Mouse (Mus musculus) Patski (cell line): ENCODE measurements around the gene Necab2. TPM values are rescaled to one million over a fixed set of nuclear protein-coding genes. Genes with fewer than 3 reads are reported as not detected.

Experiments used
- ATAC-seq: fragments of 100-300 bp; one replicate; pipeline ENCODE4 v1.8.0; 2021
- CTCF ChIA-PET: fragments of 350-600 bp; sonication (Branson Sonifier 250); formaldehyde crosslinking; loops from one replicate; lab custom pipeline; 2022; ENCODE audit warnings: inconsistent platforms; lab: Charles Lee
- POLR2A ChIA-PET: fragments of 350-600 bp; sonication (Branson Sonifier 250); formaldehyde crosslinking; loops from one replicate; lab custom pipeline; 2022; ENCODE audit warnings: antibody characterized with exemption, inconsistent platforms; lab: Charles Lee
- DNase-seq: peaks from one replicate; pipeline ENCODE4 v3.0.0-alpha.2; 2011; ENCODE audit warnings: low read depth, low spot score
- H3K27me3 ChIP-seq: fragments of 371-371 bp; one replicate; pipeline ENCODE4 v1.5.1; 2021
- CTCF ChIP-seq: fragments of 100-300 bp; IDR thresholded peaks from one replicate; pipeline ENCODE4 v1.5.1; 2021
- in situ Hi-C: fragments of 300-500 bp; cut with MboI; formaldehyde crosslinking; loops from 3 replicates; pipeline ENCODE4 v1.11.1; 2018; ENCODE audit warnings: low pct_unique_long_range_greater_than_20kb, mixed read lengths
- polyA plus RNA-seq: library from polyadenylated mRNA; unstranded; gene quantifications from one replicate; pipeline ENCODE4 v1.2.3, GENCODE M21; 2021

The Necab2 gene
- polyA plus RNA-seq, 1 experiment from 2014 or later, result 0.14 TPM

DNA sequence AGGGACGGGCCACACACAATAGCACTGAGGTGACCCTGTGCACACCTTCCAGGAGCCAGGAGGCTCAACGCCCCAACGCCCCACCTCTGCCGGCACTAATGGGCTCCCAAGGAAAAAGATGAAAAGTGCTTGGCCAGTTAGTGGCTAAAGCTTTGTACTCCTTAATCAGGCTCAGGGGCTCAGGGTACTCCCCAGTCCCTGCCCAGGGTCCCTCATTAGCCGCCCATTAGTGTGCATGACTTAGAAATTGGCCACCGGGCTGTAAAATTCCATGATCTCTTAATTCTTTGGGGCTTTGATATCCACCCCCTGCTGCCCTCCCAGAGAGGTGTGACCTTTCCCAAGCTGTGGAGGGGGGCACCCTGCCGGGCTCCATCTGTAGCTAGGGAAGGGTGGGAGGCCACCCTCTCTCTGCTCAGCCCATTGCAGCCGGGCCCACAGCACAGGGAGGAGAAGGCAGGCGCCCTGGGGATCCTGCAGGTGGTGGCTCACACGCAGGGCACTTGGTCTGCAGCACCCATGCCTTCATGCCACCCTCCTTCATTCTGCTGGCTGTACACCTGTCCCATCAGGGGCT, 56.8 kb downstream of the Necab2 start:
- in situ Hi-C loops, result no loop called here
- ChIA-PET CTCF (interaction anchor here (0.9 kb wide), 1 partner anchor 123 kb away, joined by 3 read pairs; no protein-coding TSS in a partner anchor), POLR2A (no interaction called here)
- no peaks in the 10 kb centered on the region for H3K27me3 ChIP-seq
- ATAC-seq, result no peak
- no peak for DNase-seq
- no peak for TF ChIP-seq CTCF

DNA sequence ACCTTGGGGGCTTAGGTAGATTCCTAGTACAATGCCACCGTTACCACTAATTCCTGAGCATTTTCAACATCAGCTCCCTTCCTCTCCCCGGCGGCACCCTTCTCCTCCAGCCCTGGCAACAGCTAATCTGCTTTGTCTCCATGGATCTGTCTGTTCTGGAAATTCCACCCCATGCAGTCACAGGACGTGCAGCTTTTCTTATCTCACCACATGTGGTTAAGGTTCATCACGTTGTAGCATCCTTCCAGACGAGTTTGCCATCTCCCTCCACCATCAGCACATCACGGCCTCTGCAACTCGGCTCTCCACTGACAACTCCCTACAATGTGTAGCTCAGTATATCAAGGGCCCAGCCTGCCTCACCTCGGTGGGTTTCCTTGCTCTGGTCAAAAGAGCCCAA, 59.0 kb downstream of the Necab2 start:
- ChIA-PET POLR2A (interaction anchor here (0.6 kb wide), 2 partner anchors 151 to 258 kb away, joined by 3 read pairs; no protein-coding TSS in a partner anchor), CTCF (interaction anchor here (0.7 to 3.0 kb wide), 3 partner anchors 9 to 92 kb away, joined by 3 to 8 read pairs (median 3); no protein-coding TSS in a partner anchor)
- H3K27me3 ChIP-seq, result no peaks in the 10 kb centered on the region
- DNase-seq, result no peak
- TF ChIP-seq CTCF, result no peak
- in situ Hi-C loops, result no loop called here
- no peak for ATAC-seq

DNA sequence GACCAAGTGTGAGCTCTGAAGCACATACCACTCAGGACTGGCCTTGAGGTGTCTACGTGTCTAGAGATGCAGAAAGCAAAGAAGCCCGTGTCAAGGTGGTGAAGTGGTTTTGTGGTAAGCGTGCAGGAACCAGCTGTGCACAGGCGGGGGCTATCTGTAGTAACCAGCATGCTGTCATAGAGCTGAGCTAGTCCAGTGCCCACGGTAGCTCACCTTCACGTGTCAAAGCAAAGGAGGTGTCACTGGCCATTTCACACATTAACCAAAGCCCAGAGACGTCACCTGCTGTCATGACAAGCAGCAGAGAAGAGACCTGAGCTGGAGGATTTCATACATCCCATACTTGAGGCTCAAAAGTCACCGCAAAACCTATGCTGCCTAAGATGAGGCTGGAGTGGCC, 59.6 kb downstream of the Necab2 start:
- TF ChIP-seq CTCF, result no peak
- ATAC-seq (no peak), DNase-seq (no peak)
- in situ Hi-C loops, result no loop called here
- ChIA-PET CTCF (interaction anchor here (0.7 to 3.0 kb wide), 3 partner anchors 9 to 93 kb away, joined by 3 to 8 read pairs (median 3); no protein-coding TSS in a partner anchor), POLR2A (interaction anchor here (0.6 kb wide), 3 partner anchors 93 to 257 kb away, joined by 3 read pairs; no protein-coding TSS in a partner anchor)
- H3K27me3 ChIP-seq, result no peaks in the 10 kb centered on the region

DNA sequence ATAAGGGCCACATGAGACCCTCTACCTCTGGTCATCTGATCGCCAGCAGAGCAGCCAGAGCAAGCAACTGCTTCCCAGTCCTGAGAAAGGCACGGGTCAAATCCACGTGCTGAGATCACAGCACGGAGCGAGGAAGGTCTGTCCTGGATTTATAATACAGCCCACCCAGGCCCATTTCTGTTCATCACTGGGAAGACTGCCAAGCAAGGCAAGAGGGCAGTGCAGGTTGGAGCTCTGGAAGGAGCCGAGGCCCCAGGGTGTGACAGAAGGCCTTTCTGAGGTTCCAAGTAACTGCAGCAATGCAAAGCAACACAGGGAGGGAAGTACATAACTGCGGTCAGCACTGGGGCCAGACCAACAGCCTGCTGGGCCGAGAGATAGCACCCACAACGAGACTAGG, 64.0 kb downstream of the Necab2 start:
- no peak for TF ChIP-seq CTCF
- ChIA-PET POLR2A (no interaction called here), CTCF (interaction anchor here (1.7 kb wide), 1 partner anchor 70 kb away, joined by 3 read pairs; no protein-coding TSS in a partner anchor)
- in situ Hi-C loops, result no loop called here
- DNase-seq (no peak), ATAC-seq (no peak)
- H3K27me3 ChIP-seq, result no peaks in the 10 kb centered on the region

DNA sequence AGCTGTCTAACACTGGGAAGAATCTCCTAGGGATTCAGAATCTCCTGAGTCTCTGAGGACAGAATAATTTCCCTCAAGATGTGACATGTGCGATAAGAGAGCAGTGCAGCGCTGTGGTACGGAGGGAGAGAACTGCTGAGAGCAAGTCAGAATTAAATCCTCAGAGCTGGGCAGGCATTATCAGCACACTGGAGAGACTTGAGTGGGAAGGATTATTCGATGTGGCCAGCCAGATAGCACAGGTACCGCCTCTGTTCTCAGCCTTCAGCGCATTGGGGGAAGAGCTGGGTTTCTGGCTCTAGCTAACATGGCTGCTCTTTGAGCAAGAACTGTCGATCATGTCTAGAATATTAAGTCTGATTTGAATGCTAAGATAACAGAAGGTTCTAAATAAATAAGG, 65.2 kb downstream of the Necab2 start:
- ATAC-seq (no peak), DNase-seq (no peak)
- in situ Hi-C loops, result no loop called here
- ChIA-PET CTCF (interaction anchor here (1.5 to 1.7 kb wide), 2 partner anchors 72 to 99 kb away, joined by 3 to 5 read pairs; no protein-coding TSS in a partner anchor), POLR2A (no interaction called here)
- TF ChIP-seq CTCF, result no peak
- H3K27me3 ChIP-seq, result no peaks in the 10 kb centered on the region

DNA sequence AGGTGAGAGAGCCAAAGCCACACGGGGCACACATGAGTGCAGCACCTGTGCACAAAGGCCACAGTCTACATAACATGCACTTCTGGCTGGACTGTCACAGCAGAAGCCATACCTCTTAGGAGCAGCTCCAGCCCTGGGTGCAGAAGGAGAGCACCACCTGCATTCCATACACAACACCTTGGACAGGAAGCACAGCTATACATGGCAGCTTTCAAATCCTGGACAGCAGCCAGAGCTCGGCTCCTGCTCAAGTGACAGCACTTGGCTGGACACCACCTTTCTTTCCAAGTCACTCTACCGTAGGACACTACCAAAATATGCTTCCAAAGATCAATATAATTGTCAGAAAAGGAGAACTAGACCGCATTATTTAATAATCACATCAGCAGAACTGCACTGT, 66.9 kb downstream of the Necab2 start:
- no peak for TF ChIP-seq CTCF
- ChIA-PET CTCF (no interaction called here), POLR2A (no interaction called here)
- H3K27me3 ChIP-seq, result no peaks in the 10 kb centered on the region
- no peak for DNase-seq
- no peak for ATAC-seq
- in situ Hi-C loops, result no loop called here

DNA sequence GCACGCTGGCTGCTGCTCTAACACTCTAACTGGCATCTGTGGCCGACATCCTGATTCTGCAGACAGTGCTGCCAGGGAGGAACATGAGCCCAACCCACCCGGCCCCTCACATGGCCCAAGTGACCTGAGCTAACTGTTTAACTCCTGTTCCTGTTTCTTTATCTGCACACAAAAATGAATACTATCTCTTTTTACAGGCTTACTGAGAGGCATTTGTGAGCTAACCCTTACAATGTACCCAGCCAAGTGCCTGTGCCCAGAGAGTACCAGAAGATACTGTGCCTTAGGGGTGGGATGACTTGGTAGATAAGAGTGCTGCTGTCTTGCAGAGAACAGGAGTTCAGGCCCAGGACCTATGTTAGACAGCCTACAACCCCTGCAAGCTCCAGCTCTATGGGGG, 68.4 kb downstream of the Necab2 start:
- CTCF ChIA-PET, result no interaction called here
- no peak for ATAC-seq
- in situ Hi-C loops, result no loop called here
- DNase-seq, result no peak
- TF ChIP-seq CTCF, result no peak
- POLR2A ChIA-PET, result no interaction called here
- no peaks in the 10 kb centered on the region for H3K27me3 ChIP-seq

DNA sequence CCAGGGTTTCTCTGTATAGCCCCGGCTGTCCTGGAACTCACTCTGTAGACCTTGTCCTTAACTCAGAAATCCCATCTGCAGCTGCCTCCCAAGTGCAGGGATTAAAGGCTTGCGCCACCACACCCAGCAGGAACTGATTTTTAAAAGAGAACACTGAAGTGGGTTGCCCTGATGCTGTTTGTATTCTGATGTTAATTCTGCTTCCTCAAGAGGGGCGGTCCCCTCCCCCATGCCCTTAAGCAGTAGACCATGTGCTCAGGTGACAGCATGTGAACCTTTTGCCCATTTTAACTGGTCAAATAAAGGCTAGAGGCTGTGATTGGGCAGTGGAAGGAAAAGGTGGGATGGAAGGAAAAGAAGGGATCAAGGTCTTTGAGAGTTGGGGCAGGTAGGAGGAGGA, 69.2 kb downstream of the Necab2 start:
- ATAC-seq (no peak), DNase-seq (no peak)
- TF ChIP-seq CTCF, result no peak
- no peaks in the 10 kb centered on the region for H3K27me3 ChIP-seq
- POLR2A ChIA-PET, result no interaction called here
- CTCF ChIA-PET, result no interaction called here
- in situ Hi-C loops, result no loop called here

DNA sequence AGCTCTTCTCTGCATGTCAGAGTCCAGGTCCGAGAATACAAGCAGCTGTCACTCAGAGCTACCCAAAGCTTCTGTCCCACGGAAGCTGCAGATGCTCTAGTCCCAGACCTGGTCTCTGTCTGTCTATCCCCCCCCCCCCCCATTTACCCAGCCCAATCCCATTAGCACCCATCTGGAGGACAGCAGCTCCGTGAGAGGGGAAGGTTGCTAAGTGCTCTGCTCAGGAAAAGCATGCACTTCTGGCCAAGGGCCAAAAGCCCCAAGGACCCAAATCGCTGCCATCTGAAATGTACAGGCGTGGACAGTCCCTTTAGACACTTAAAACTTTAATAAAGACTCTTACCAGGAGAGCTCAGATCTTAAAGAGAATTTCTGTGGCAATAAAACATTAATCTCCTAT, 70.2 kb downstream of the Necab2 start:
- ChIA-PET POLR2A (no interaction called here), CTCF (interaction anchor here (1.8 kb wide), 1 partner anchor 67 kb away, joined by 4 read pairs; no protein-coding TSS in a partner anchor)
- DNase-seq (no peak), ATAC-seq (no peak)
- in situ Hi-C loops, result no loop called here
- no peaks in the 10 kb centered on the region for H3K27me3 ChIP-seq
- no peak for TF ChIP-seq CTCF

DNA sequence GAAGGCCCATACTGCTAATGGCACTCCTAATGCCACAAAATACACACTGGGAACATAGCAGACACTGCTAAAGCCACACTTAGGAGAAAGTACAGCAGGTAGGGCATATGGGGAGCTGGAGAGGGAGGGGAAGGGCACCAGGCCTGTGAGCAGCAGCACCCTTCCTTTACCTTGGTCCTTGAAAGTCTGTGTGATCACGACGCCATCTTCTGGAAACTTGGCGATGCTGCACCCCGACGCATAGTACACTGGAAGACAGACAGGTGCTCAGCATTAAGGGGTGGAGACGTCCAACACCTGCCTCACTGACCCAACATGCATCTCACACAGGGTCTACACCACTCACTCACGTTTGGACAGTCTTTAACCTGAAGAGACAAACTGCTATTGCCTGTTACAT, 73.6 kb downstream of the Necab2 start:
- no peak for TF ChIP-seq CTCF
- CTCF ChIA-PET, result no interaction called here
- in situ Hi-C loops, result no loop called here

More for the DNA sequence above, 73.6 kb downstream of the Necab2 start:
- no peaks in the 10 kb centered on the region for H3K27me3 ChIP-seq
- no peak for DNase-seq
- POLR2A ChIA-PET, result no interaction called here
- ATAC-seq, result no peak

Other genes with a start within 250 kb of the Necab2 start
- gene Hsbp1, start 102.2 kb upstream of the Necab2 start, polyA plus RNA-seq, result 322 TPM
- 25.7 TPM for gene Mlycd, start 51.8 kb upstream of the Necab2 start, polyA plus RNA-seq
- 20.4 TPM for gene Osgin1, start 12.6 kb upstream of the Necab2 start, polyA plus RNA-seq
- not detected for gene Slc38a8, start 55.0 kb downstream of the Necab2 start, polyA plus RNA-seq
- 144 TPM for gene Mbtps1, start 112.0 kb downstream of the Necab2 start, polyA plus RNA-seq
- gene Hsdl1, start 128.5 kb downstream of the Necab2 start, polyA plus RNA-seq, result 26.1 TPM
- 0.13 TPM for gene Dnaaf1, start 128.5 kb downstream of the Necab2 start, polyA plus RNA-seq
- 10.6 TPM for gene Taf1c, start 158.5 kb downstream of the Necab2 start, polyA plus RNA-seq
- gene Adad2, start 166.0 kb downstream of the Necab2 start, polyA plus RNA-seq, result not detected
- gene Kcng4, start 189.0 kb downstream of the Necab2 start, polyA plus RNA-seq, result 0.06 TPM
- not detected for gene Wfdc1, start 219.6 kb downstream of the Necab2 start, polyA plus RNA-seq